Mouse (Mus musculus): ENCODE data around the gene Ttc39d. TPM values are rescaled to one million over a fixed set of nuclear protein-coding genes. Genes with fewer than 3 reads are reported as not detected.
A peak's percentile ranks its signal among the peaks of the same experiment; 100 is the strongest.

Ttc39d gene
- not detected in 2 replicates for polyA plus RNA-seq (2012; ENCODE audit: insufficient read depth, insufficient read length, missing spikeins)

GRCm38 (mm10) chr17:80206671-80207581 lies at the start of gene Ttc39d, which contains the start of gene Srsf7:
Ttc39d (plus strand) TSS chr17:80207460.
Srsf7 (minus strand) TSS chr17:80207307.
- H3K27ac ChIP-seq (ENCODE audit: insufficient read depth, low read depth, low read length) = peak within 1 kb of the TSS; percentile 89
- peak within 1 kb of the TSS; percentile 97 for H3K4me3 ChIP-seq (ENCODE audit: insufficient read depth, low read length)
- TF ChIP-seq POLR2A (IDR thresholded peaks at IDR 0.05; ENCODE audit: borderline replicate concordance, low read depth, low read length) = peak; percentile 100
- TF ChIP-seq CTCF (IDR thresholded peaks at IDR 0.05; ENCODE audit: low read depth, low read length) = no peak
- peaks cover 6% of the 10 kb centered on the region for H3K4me1 ChIP-seq (ENCODE audit: control insufficient read depth, insufficient read depth, low read length)

- no peak overlapping the region for H3K4me3 ChIP-seq (ENCODE audit: insufficient read depth, low read length)
- no peak for TF ChIP-seq POLR2A (IDR thresholded peaks at IDR 0.05; ENCODE audit: borderline replicate concordance, low read depth, low read length)
- no peak for TF ChIP-seq CTCF (IDR thresholded peaks at IDR 0.05; ENCODE audit: low read depth, low read length)
- no peak overlapping the region for H3K27ac ChIP-seq (ENCODE audit: insufficient read depth, low read depth, low read length)
- peaks cover 3% of the 10 kb centered on the region; the same call in 1 of the 2 replicates for H3K4me1 ChIP-seq (ENCODE audit: control insufficient read depth, insufficient read depth, low read length)
Observed at GRCm38 (mm10) chr17:80157489-80157888, 49.8 kb upstream of the Ttc39d start.

- no peak overlapping the region for H3K4me3 ChIP-seq (ENCODE audit: insufficient read depth, low read length)
Observed at GRCm38 (mm10) chr17:80160454-80160853, 46.8 kb upstream of the Ttc39d start.

GRCm38 (mm10) chr17:80163991-80164390 lies 43.3 kb upstream of the Ttc39d start:
- Histone ChIP-seq H3K4me1 (ENCODE audit: control insufficient read depth, insufficient read depth, low read length) (no peaks in the 10 kb centered on the region), H3K27ac (ENCODE audit: insufficient read depth, low read depth, low read length) (no peak overlapping the region), H3K4me3 (ENCODE audit: insufficient read depth, low read length) (no peak overlapping the region)
- no peak for TF ChIP-seq POLR2A (IDR thresholded peaks at IDR 0.05; ENCODE audit: borderline replicate concordance, low read depth, low read length)
- TF ChIP-seq CTCF (IDR thresholded peaks at IDR 0.05; ENCODE audit: low read depth, low read length) = no peak

More at GRCm38 (mm10) chr17:80160454-80160853, 46.8 kb upstream of the Ttc39d start:
- TF ChIP-seq CTCF (IDR thresholded peaks at IDR 0.05; ENCODE audit: low read depth, low read length) (no peak), POLR2A (IDR thresholded peaks at IDR 0.05; ENCODE audit: borderline replicate concordance, low read depth, low read length) (no peak)
- Histone ChIP-seq H3K27ac (ENCODE audit: insufficient read depth, low read depth, low read length) (no peak overlapping the region), H3K4me1 (ENCODE audit: control insufficient read depth, insufficient read depth, low read length) (no peaks in the 10 kb centered on the region)

GRCm38 (mm10) chr17:80165741-80166140 lies 41.5 kb upstream of the Ttc39d start:
- Histone ChIP-seq H3K4me3 (ENCODE audit: insufficient read depth, low read length) (no peak overlapping the region), H3K27ac (ENCODE audit: insufficient read depth, low read depth, low read length) (no peak overlapping the region), H3K4me1 (ENCODE audit: control insufficient read depth, insufficient read depth, low read length) (no peaks in the 10 kb centered on the region)
- TF ChIP-seq POLR2A (IDR thresholded peaks at IDR 0.05; ENCODE audit: borderline replicate concordance, low read depth, low read length) (no peak), CTCF (IDR thresholded peaks at IDR 0.05; ENCODE audit: low read depth, low read length) (no peak)

- H3K4me3 ChIP-seq (ENCODE audit: insufficient read depth, low read length) = no peak overlapping the region
- no peak overlapping the region for H3K27ac ChIP-seq (ENCODE audit: insufficient read depth, low read depth, low read length)
- no peak for TF ChIP-seq POLR2A (IDR thresholded peaks at IDR 0.05; ENCODE audit: borderline replicate concordance, low read depth, low read length)
- no peak for TF ChIP-seq CTCF (IDR thresholded peaks at IDR 0.05; ENCODE audit: low read depth, low read length)
- H3K4me1 ChIP-seq (ENCODE audit: control insufficient read depth, insufficient read depth, low read length) = no peaks in the 10 kb centered on the region
Observed at GRCm38 (mm10) chr17:80166346-80166745, 40.9 kb upstream of the Ttc39d start.

GRCm38 (mm10) chr17:80167436-80167835 lies 39.8 kb upstream of the Ttc39d start:
- H3K4me1 ChIP-seq (ENCODE audit: control insufficient read depth, insufficient read depth, low read length) = peaks cover 5% of the 10 kb centered on the region
- no peak for TF ChIP-seq CTCF (IDR thresholded peaks at IDR 0.05; ENCODE audit: low read depth, low read length)
- TF ChIP-seq POLR2A (IDR thresholded peaks at IDR 0.05; ENCODE audit: borderline replicate concordance, low read depth, low read length) = no peak
- no peak overlapping the region for H3K4me3 ChIP-seq (ENCODE audit: insufficient read depth, low read length)
- no peak overlapping the region for H3K27ac ChIP-seq (ENCODE audit: insufficient read depth, low read depth, low read length)

GRCm38 (mm10) chr17:80167851-80168251 lies 39.4 kb upstream of the Ttc39d start:
- H3K27ac ChIP-seq (ENCODE audit: insufficient read depth, low read depth, low read length) = no peak overlapping the region
- TF ChIP-seq POLR2A (IDR thresholded peaks at IDR 0.05; ENCODE audit: borderline replicate concordance, low read depth, low read length) = no peak
- TF ChIP-seq CTCF (IDR thresholded peaks at IDR 0.05; ENCODE audit: low read depth, low read length) = no peak
- peaks cover 7% of the 10 kb centered on the region for H3K4me1 ChIP-seq (ENCODE audit: control insufficient read depth, insufficient read depth, low read length)
- H3K4me3 ChIP-seq (ENCODE audit: insufficient read depth, low read length) = no peak overlapping the region

GRCm38 (mm10) chr17:80168425-80169182 lies 38.7 kb upstream of the Ttc39d start:
- Histone ChIP-seq H3K4me3 (ENCODE audit: insufficient read depth, low read length) (no peak overlapping the region), H3K4me1 (ENCODE audit: control insufficient read depth, insufficient read depth, low read length) (peaks cover 13% of the 10 kb centered on the region), H3K27ac (ENCODE audit: insufficient read depth, low read depth, low read length) (no peak overlapping the region)
- TF ChIP-seq CTCF (IDR thresholded peaks at IDR 0.05; ENCODE audit: low read depth, low read length) (no peak), POLR2A (IDR thresholded peaks at IDR 0.05; ENCODE audit: borderline replicate concordance, low read depth, low read length) (no peak)
